Mouse (Mus musculus) testis, adult 2 months (tissue): ENCODE data around the gene Msgn1. TPM values are rescaled to one million over a fixed set of nuclear protein-coding genes. Genes with fewer than 3 reads are reported as not detected.

ENCODE experiments used
- H3K27ac ChIP-seq: fragments of 200-500 bp; 2 replicates; pipeline ENCODE4 v1.5.1; 2012; ENCODE audit warnings: low read depth, low read length; ENCODE audit not compliant: control insufficient read depth, insufficient read depth
- H3K27me3 ChIP-seq: fragments of 200-500 bp; 2 replicates; pipeline ENCODE4 v1.6.1; 2012; ENCODE audit warnings: mild to moderate bottlenecking, low read length, moderate library complexity; ENCODE audit not compliant: control insufficient read depth, insufficient read depth
- H3K36me3 ChIP-seq: fragments of 200-500 bp; 2 replicates; pipeline ENCODE4 v1.6.1; 2012; ENCODE audit warnings: mild to moderate bottlenecking, low read length; ENCODE audit not compliant: control insufficient read depth, insufficient read depth
- H3K4me1 ChIP-seq: fragments of 200-500 bp; 2 replicates; pipeline ENCODE4 v1.6.1; 2012; ENCODE audit warnings: low read length; ENCODE audit not compliant: control insufficient read depth, insufficient read depth
- H3K4me3 ChIP-seq: fragments of 200-500 bp; 2 replicates; pipeline ENCODE4 v1.5.1; 2012; ENCODE audit warnings: low read depth, mild to moderate bottlenecking, low read length, moderate library complexity, mixed read lengths; ENCODE audit not compliant: control insufficient read depth
- CTCF ChIP-seq: fragments of 200-500 bp; IDR thresholded peaks from 2 replicates; pipeline ENCODE4 v1.5.1; 2012; ENCODE audit warnings: low read depth, mild to moderate bottlenecking, inconsistent platforms, low read length, moderate library complexity; ENCODE audit not compliant: control insufficient read depth, insufficient read depth, insufficient replicate concordance
- POLR2A ChIP-seq: fragments of 200-500 bp; IDR thresholded peaks from 2 replicates; pipeline ENCODE4 v1.6.1; 2012; ENCODE audit warnings: low read depth, mild to moderate bottlenecking, inconsistent platforms, low read length, moderate library complexity; ENCODE audit not compliant: control insufficient read depth
- polyA plus RNA-seq: library from polyadenylated mRNA; depleted of rRNA; stranded (reverse); fragments of >200 nt; gene quantifications from 2 replicates; pipeline ENCODE4 v1.2.3, GENCODE M21; 2012; rRNA removed

Msgn1 gene
- not detected in 2 replicates for polyA plus RNA-seq

DNA sequence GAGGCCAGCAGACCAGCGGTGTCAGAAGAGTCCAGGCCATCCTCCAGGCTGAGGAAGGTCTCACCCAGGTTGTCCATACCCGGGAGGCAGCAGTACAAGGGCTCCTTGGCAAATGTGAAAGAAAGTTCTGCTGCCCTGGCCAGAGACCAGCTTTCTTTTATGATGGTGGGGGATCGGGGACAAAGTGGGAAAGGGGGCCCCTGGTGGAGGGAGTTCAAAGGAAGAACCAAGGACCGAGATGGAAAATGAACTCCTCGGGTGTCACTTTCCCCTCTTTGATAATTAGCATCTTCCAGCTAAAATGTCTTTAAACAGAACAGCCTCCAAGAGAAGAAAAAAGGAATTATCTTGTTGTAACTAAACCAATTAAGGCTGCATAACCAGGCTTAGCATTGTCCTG, at the start of gene Msgn1:
Gene Msgn1 (minus strand): TSS at position 101 of the 400 bp plus-strand sequence.
- Histone ChIP-seq H3K27ac (no peak within 1 kb of the TSS), H3K4me1 (peaks cover 8% of the 10 kb centered on the region), H3K4me3 (peak within 1 kb of the TSS; percentile 59), H3K36me3 (no peaks in the 10 kb centered on the region), H3K27me3 (no peaks in the 10 kb centered on the region)
- TF ChIP-seq CTCF (no peak), POLR2A (no peak)

DNA sequence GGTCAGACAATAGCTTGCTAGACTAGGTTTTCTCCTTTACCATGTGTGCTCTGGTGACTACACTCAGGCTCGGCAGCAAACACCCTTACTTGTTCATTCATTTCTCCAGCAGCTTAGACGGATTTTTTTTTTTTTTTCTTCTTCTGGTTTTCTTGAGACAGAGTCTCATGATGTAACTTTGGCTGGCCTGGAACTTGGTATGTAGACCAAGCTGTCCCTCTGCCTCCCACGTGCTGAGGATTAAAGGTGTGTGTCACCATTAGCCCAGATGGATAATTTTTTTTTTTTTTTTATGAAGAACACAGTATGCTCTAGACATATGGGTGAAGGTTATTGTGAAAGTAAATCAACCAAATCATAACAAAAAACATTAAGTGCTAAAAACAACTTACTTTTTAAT, 41.5 kb upstream of the Msgn1 start:
- H3K4me3 ChIP-seq: no peak overlapping the region
- H3K27me3 ChIP-seq: no peaks in the 10 kb centered on the region
- no peaks in the 10 kb centered on the region for H3K4me1 ChIP-seq
- H3K36me3 ChIP-seq: peaks cover 1% of the 10 kb centered on the region
- H3K27ac ChIP-seq: no peak overlapping the region
- TF ChIP-seq CTCF: no peak
- TF ChIP-seq POLR2A: no peak

DNA sequence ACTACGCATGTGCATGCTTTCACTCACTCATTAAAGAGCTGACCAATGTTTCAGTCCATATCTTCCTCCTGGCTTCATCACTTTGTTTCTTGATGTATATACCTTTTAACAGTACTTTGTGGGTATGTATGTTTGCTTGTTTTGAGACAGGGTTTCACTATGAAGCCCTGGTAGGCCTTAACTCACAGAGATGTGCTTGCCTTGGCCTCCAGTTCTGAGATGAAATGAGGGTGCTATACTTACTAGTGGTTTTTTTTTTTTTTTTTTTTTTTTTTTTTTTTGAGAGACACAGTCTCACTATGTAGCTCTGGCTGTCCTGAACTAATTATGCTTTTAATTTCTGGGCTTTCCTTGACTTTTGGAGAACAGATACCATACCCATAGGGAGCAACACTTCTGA, 38.7 kb upstream of the Msgn1 start:
- H3K36me3 ChIP-seq: peaks cover 1% of the 10 kb centered on the region
- no peaks in the 10 kb centered on the region for H3K27me3 ChIP-seq
- no peak overlapping the region for H3K27ac ChIP-seq
- H3K4me3 ChIP-seq: no peak overlapping the region
- TF ChIP-seq CTCF: no peak
- no peak for TF ChIP-seq POLR2A
- H3K4me1 ChIP-seq: no peaks in the 10 kb centered on the region

DNA sequence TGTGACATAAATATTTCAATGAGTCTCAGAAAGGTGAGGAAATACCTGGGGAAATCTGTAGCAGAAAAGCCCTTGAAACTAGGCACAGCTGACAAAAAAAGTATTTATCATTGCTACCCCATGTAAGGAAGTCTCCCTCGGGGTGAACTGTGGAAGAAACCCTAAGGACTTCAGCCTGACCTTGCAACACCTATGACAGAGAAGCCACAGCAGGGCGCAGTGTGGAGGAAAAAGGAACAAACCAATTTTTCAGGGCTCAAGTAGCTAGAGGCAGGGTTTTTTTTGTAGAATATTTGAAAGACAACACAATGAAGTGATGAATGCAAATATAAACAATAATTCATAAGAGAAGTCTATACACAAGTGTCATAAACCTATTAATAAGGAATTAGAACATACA, 27.2 kb upstream of the Msgn1 start:
- Histone ChIP-seq H3K4me1 (no peaks in the 10 kb centered on the region), H3K27ac (no peak overlapping the region), H3K36me3 (no peaks in the 10 kb centered on the region), H3K4me3 (no peak overlapping the region), H3K27me3 (no peaks in the 10 kb centered on the region)
- no peak for TF ChIP-seq CTCF
- TF ChIP-seq POLR2A: no peak

DNA sequence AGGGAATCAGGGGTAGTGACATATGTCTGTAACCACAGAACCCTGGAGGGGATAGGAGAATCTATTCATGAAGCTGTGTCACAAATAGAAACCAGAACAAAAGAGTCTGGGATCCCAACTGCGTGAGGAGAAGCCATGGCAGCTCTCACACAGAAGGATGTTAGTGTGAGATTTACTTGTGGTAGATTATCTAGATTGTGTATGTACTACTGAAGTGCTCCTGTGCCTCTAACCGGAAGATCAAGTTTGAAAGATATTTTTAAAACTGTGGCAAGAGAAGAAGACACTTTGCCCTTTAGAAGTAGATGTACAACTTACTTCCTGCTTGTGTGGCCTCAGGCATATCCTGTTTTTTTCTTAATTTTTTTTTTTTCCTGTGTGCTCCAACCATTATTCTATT, 21.5 kb upstream of the Msgn1 start:
- Histone ChIP-seq H3K27ac (no peak overlapping the region), H3K4me3 (no peak overlapping the region), H3K4me1 (no peaks in the 10 kb centered on the region), H3K27me3 (no peaks in the 10 kb centered on the region), H3K36me3 (no peaks in the 10 kb centered on the region)
- TF ChIP-seq CTCF (no peak), POLR2A (no peak)

DNA sequence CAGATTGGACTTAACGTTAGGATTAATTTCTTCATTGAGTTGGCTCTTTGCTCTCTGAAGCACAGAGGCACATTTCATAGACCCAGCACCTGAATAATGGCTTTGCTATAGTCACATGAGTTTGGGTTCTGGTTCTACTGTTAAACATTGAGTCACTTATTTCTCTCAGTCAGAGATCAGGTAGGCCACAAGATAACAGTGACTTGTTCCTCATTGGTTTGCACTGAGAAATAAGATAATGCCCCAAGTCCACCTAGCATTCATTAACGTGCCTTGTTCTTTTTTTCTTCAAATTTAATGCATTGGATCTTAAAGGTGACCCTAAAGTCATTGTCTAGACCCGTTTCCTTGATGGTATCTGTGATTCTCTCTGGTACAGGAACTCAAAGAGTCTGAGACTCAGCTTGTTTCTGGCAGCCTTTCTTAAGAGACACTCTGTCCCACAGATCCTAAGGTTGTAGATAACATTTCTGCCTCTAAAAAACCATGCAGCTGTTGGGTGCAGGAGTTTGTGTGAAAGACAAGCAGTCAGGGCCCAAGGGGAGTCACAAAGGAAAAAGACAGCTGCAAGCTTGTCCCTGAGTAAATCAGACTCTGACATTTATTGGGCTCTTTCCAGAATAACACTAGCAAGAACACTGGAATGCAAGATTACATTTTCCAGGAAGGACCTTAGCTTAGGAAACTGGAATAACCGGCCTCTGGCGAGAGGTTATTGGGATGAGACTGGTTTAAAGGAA, 17.9 kb upstream of the Msgn1 start:
- H3K4me3 ChIP-seq: no peak overlapping the region
- TF ChIP-seq POLR2A: no peak
- TF ChIP-seq CTCF: no peak

DNA sequence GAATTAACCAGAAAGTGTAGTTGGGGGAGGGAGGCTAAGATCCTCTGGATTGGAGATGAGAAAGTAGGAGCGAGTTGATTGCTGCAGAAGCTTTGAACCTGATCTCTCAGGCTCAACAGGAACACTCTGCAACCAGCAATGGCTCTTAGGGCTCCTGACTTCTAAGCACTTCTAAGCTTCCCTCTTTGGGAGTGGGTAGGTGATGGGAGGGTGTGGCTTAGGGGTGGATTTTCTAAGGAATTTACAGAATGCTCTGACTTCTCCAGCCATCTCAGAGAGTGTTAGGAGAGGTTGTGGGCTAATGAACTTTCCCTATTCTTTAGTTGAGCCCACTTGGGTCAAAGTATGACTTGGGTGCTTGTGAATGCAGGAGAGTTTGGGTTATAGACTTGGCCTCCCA, 17.4 kb upstream of the Msgn1 start:
- peaks cover 10% of the 10 kb centered on the region for H3K4me1 ChIP-seq
- no peak for TF ChIP-seq POLR2A
- TF ChIP-seq CTCF: no peak
- H3K27me3 ChIP-seq: no peaks in the 10 kb centered on the region

More for the DNA sequence above, 17.9 kb upstream of the Msgn1 start:
- Histone ChIP-seq H3K27ac (no peak overlapping the region), H3K27me3 (no peaks in the 10 kb centered on the region), H3K4me1 (peaks cover 10% of the 10 kb centered on the region), H3K36me3 (no peaks in the 10 kb centered on the region)

DNA sequence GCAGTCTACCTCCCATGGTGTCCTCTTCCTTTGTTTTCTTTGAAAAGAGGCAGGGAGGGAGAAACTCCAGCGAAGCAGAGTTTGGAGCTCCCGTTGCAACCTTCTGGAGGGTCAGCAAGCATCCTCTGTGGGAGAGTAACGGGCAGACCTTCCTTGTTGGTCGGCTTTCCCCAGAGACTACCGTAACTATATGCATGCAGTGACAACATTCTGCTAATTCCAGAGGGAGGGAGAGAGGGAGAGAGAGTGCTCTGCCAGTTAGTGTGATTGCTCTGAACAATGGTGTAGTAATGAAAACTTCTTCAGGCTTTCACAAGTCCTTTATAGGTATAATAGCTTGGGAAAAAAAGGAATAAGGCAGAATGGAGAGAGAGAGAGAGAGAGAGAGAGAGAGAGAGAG, 15.9 kb upstream of the Msgn1 start:
- no peaks in the 10 kb centered on the region for H3K36me3 ChIP-seq
- no peak overlapping the region for H3K4me3 ChIP-seq
- H3K27ac ChIP-seq: no peak overlapping the region
- H3K27me3 ChIP-seq: no peaks in the 10 kb centered on the region
- H3K4me1 ChIP-seq: peaks cover 10% of the 10 kb centered on the region
- TF ChIP-seq POLR2A (no peak), CTCF (no peak)

More for the DNA sequence above, 17.4 kb upstream of the Msgn1 start:
- H3K4me3 ChIP-seq: no peak overlapping the region
- H3K36me3 ChIP-seq: no peaks in the 10 kb centered on the region
- H3K27ac ChIP-seq: no peak overlapping the region
